In genomic region chr17:84497972-84498604, GRCm38 (mm10) we compare ENCODE assay signal across 23 mouse cellular contexts. TPM values are rescaled to one million over a fixed set of nuclear protein-coding genes. Genes with fewer than 3 reads are reported as not detected.
DNase-seq lines count a peak whose midpoint lies in the region; ATAC-seq and TF ChIP-seq lines count a peak whose summit lies in the region.
"Had no signal": no experiment of that assay in that cellular context is flagged by ENCODE, and none has a peak within 500 bp of the region (broad histone marks: within the 10 kb centered on the region; RNA-seq: fewer than 3 reads in every experiment).

No protein-coding gene starts in this region.

- 58% methylated on average over 3 of the region's 3 CpGs for WGBS in kidney, embryonic 16.5 days
- 47% methylated on average over 3 of the region's 3 CpGs for WGBS in midbrain, postnatal 0 days
- 48% methylated on average over 3 of the region's 3 CpGs for WGBS in midbrain, embryonic 15.5 days

- intact Hi-C loops in gastrocnemius, adult 2 months (cut with DNase I): no loop called here

- H3K4me1 ChIP-seq in kidney, embryonic 16.5 days (ENCODE audit: insufficient read depth, low read length): 0 out of 2 replicates have a peak, but pooled peaks cover 10% of the 10 kb centered on the region
- H3K4me1 ChIP-seq in midbrain, postnatal 0 days (ENCODE audit: insufficient read depth, low read length): no peaks in the 10 kb centered on the region
- no peaks in the 10 kb centered on the region for H3K4me1 ChIP-seq in midbrain, embryonic 15.5 days
- H3K4me1 ChIP-seq: limb, embryonic 15.5 days; liver, embryonic 15.5 days had no signal

- ATAC-seq in kidney, embryonic 16.5 days (ENCODE audit: low FRiP score, low TSS enrichment): no peak
- no peak for ATAC-seq in midbrain, postnatal 0 days (ENCODE audit: low FRiP score)
- ATAC-seq in midbrain, embryonic 15.5 days (replicated peaks): no peak
- ATAC-seq: activated CD4-positive, CD25-positive, alpha-beta regulatory T cell, adult 4 months; CD4-positive, CD25-positive, alpha-beta regulatory T cell, adult 4 months; forebrain, embryonic 14.5 days had no signal

- no peaks in the 10 kb centered on the region for H3K36me3 ChIP-seq in kidney, embryonic 16.5 days (ENCODE audit: insufficient read depth, low read length)
- no peaks in the 10 kb centered on the region for H3K36me3 ChIP-seq in midbrain, postnatal 0 days (ENCODE audit: insufficient read depth, low read length)
- no peaks in the 10 kb centered on the region for H3K36me3 ChIP-seq in midbrain, embryonic 15.5 days (replicated peaks)
- H3K36me3 ChIP-seq: limb, embryonic 15.5 days; liver, embryonic 15.5 days had no signal

- no peaks in the 10 kb centered on the region for H3K9me3 ChIP-seq in kidney, embryonic 16.5 days (ENCODE audit: low read length)
- no peaks in the 10 kb centered on the region for H3K9me3 ChIP-seq in midbrain, postnatal 0 days (ENCODE audit: low read length)
- H3K9me3 ChIP-seq in midbrain, embryonic 15.5 days: no peaks in the 10 kb centered on the region
- H3K9me3 ChIP-seq: limb, embryonic 15.5 days; liver, embryonic 15.5 days had no signal

- no peak for DNase-seq in gastrocnemius, adult 2 months
- DNase-seq in gastrocnemius, postnatal 10 days: no peak
- no peak for DNase-seq in kidney, postnatal 10 days
- no peak for DNase-seq in midbrain, postnatal 0 days (ENCODE audit: low spot score)
- no peak for DNase-seq in c-Kit-positive CD71-positive TER-119-positive erythroid progenitor cells, embryonic 14.5 days (ENCODE audit: low spot score)
- no peak for DNase-seq in embryo, embryonic 10 days (ENCODE audit: low spot score)
- DNase-seq: cerebellum, adult 11-12 months; kidney, adult 18-20 months; layer of hippocampus, postnatal 36 days; right cerebral cortex, adult 18-20 months; thymus, postnatal 4 days had no signal

- H3K27me3 ChIP-seq in kidney, embryonic 16.5 days (ENCODE audit: insufficient read depth, low read length): no peaks in the 10 kb centered on the region
- no peaks in the 10 kb centered on the region for H3K27me3 ChIP-seq in midbrain, postnatal 0 days (ENCODE audit: insufficient read depth, low read length)
- no peaks in the 10 kb centered on the region; the same call in 1 of the 2 replicates for H3K27me3 ChIP-seq in midbrain, embryonic 15.5 days (replicated peaks)
- H3K27me3 ChIP-seq: limb, embryonic 15.5 days; liver, embryonic 15.5 days had no signal

- H3K9ac ChIP-seq in kidney, embryonic 16.5 days (replicated peaks; ENCODE audit: low read length): no peak overlapping the region
- no peak overlapping the region for H3K9ac ChIP-seq in midbrain, postnatal 0 days (replicated peaks; ENCODE audit: low read length, poor library complexity, severe bottlenecking)
- H3K9ac ChIP-seq in midbrain, embryonic 15.5 days: no peak overlapping the region
- H3K9ac ChIP-seq: hindbrain, embryonic 14.5 days; limb, embryonic 15.5 days; liver, embryonic 15.5 days had no signal

- peak; percentile 17; the same call in 1 of the 2 replicates for TF ChIP-seq CTCF in gastrocnemius, adult 2 months (IDR thresholded peaks at IDR 0.05)
- peak; percentile 16; the same call in 1 of the 2 replicates for TF ChIP-seq CTCF in midbrain, postnatal 0 days (IDR thresholded peaks at IDR 0.05)

- no peak overlapping the region for H3K4me2 ChIP-seq in kidney, embryonic 16.5 days (replicated peaks; ENCODE audit: low read depth, low read length)
- no peak overlapping the region for H3K4me2 ChIP-seq in midbrain, postnatal 0 days (ENCODE audit: low read depth, low read length, poor library complexity, severe bottlenecking)
- H3K4me2 ChIP-seq in midbrain, embryonic 15.5 days: no peak overlapping the region
- H3K4me2 ChIP-seq: heart, embryonic 11.5 days; hindbrain, embryonic 14.5 days; limb, embryonic 15.5 days; liver, embryonic 15.5 days had no signal

- H3K4me3 ChIP-seq in gastrocnemius, adult 2 months: no peak overlapping the region
- H3K4me3 ChIP-seq in kidney, embryonic 16.5 days (ENCODE audit: low read length): no peak overlapping the region
- no peak overlapping the region for H3K4me3 ChIP-seq in midbrain, postnatal 0 days (ENCODE audit: low read depth, low read length)
- H3K4me3 ChIP-seq in midbrain, embryonic 15.5 days: no peak overlapping the region
- H3K4me3 ChIP-seq: erythroblast, embryonic 14.5 days; limb, embryonic 15.5 days; liver, embryonic 15.5 days had no signal

- H3K27ac ChIP-seq in gastrocnemius, adult 2 months: peak overlapping the region; percentile 68
- H3K27ac ChIP-seq in kidney, embryonic 16.5 days (ENCODE audit: low read length): peak overlapping the region; percentile 88; the same call in 1 of the 2 replicates
- H3K27ac ChIP-seq in midbrain, postnatal 0 days (ENCODE audit: low read depth, low read length): no peak overlapping the region
- H3K27ac ChIP-seq in midbrain, embryonic 15.5 days: no peak overlapping the region
- H3K27ac ChIP-seq: hindbrain, embryonic 14.5 days; limb, embryonic 15.5 days; liver, embryonic 15.5 days had no signal

RNA-seq across cellular contexts. Expression of gene Plekhh2, which starts 13.6 kb away (rescaled TPM):
- 1 to 10 TPM in 1 of 2 experiments, under 1 TPM in 1; 0.77 to 1.7 TPM for total RNA-seq in gastrocnemius, adult 2 months (2021)
- total RNA-seq in gastrocnemius, postnatal 10 days (2021): 1 to 10 TPM; 8.1 to 9.0 TPM
- 10.5 and 12.2 TPM in 2 replicates for polyA plus RNA-seq in kidney, embryonic 16.5 days (2015; fragmentation: Nextera tagmentation; extraction: Ambion mirVana)
- total RNA-seq in midbrain, postnatal 0 days (2014; rRNA removed): 3.1 and 4.3 TPM in 2 replicates
- polyA plus RNA-seq in midbrain, postnatal 0 days (2015; fragmentation: Nextera tagmentation; extraction: Ambion mirVana): 1.2 and 1.6 TPM in 2 replicates
- 2.2 and 2.6 TPM in 2 replicates for polyA plus RNA-seq in midbrain, embryonic 15.5 days (2015; fragmentation: Nextera tagmentation; extraction: Ambion mirVana)
- total RNA-seq: megakaryocyte-erythroid progenitor cell, adult 5-6 weeks; monocyte, adult 5-6 weeks had no signal
- polyA plus RNA-seq: CD4-positive, CD25-positive, alpha-beta regulatory T cell, adult 4 months; erythroblast, embryonic 14.5 days had no signal

RNA-seq across cellular contexts. Expression of gene Thada, which starts 32.1 kb away (rescaled TPM):
- total RNA-seq in gastrocnemius, adult 2 months (2021): 1 to 10 TPM; 5.6 to 6.8 TPM
- total RNA-seq in gastrocnemius, postnatal 10 days (2021): 1 to 10 TPM; 5.9 to 8.4 TPM
- 9.2 and 10.6 TPM in 2 replicates for polyA plus RNA-seq in kidney, embryonic 16.5 days (2015; fragmentation: Nextera tagmentation; extraction: Ambion mirVana)
- 12.2 and 24.1 TPM in 2 replicates for total RNA-seq in midbrain, postnatal 0 days (2014; rRNA removed)
- 2.8 and 4.3 TPM in 2 replicates for polyA plus RNA-seq in midbrain, postnatal 0 days (2015; fragmentation: Nextera tagmentation; extraction: Ambion mirVana)
- 7.8 and 8.1 TPM in 2 replicates for polyA plus RNA-seq in midbrain, embryonic 15.5 days (2015; fragmentation: Nextera tagmentation; extraction: Ambion mirVana)

Comparison
In these comparisons a context has a peak if more than half of its experiments do, and no peak if none do; other contexts are left out.
1. H3K27ac ChIP-seq: peak in gastrocnemius, adult 2 months (single experiment) and kidney, embryonic 16.5 days (single experiment); none in midbrain, postnatal 0 days (single experiment) and midbrain, embryonic 15.5 days (single experiment).